In genomic region chr4:58577382-58578048, GRCm38 (mm10) we compare ENCODE assay signal across 21 mouse cellular contexts. TPM values are rescaled to one million over a fixed set of nuclear protein-coding genes. Genes with fewer than 3 reads are reported as not detected.
A peak's percentile ranks its signal among the peaks of the same experiment; 100 is the strongest.
DNase-seq lines count a peak whose midpoint lies in the region; ATAC-seq and TF ChIP-seq lines count a peak whose summit lies in the region.
"Had no signal": no experiment of that assay in that cellular context is flagged by ENCODE, and none has a peak within 500 bp of the region (broad histone marks: within the 10 kb centered on the region; RNA-seq: fewer than 3 reads in every experiment).

No protein-coding gene starts in this region.

- peak; percentile 15 for DNase-seq in forebrain, embryonic 10.5 days (ENCODE audit: extremely low spot score, low spot score)
- no peak for DNase-seq in lung, postnatal 0 days (ENCODE audit: low spot score)
- DNase-seq in lung, adult 18-20 months, result no peak
- peak; percentile 38 for DNase-seq in embryo, embryonic 10.5 days (ENCODE audit: low spot score)
- DNase-seq in limb, embryonic 11.5 days (ENCODE audit: low spot score), result peak; percentile 52
- no peak for DNase-seq in hindbrain, embryonic 11.5 days (ENCODE audit: low spot score)
- DNase-seq: adrenal gland, postnatal 14 days; cerebellum, adult 11-12 months; retina, postnatal 1 day; right cerebral cortex, postnatal 4 days; thymus, postnatal 36 days had no signal

- no peak overlapping the region for H3K4me2 ChIP-seq in forebrain, embryonic 15.5 days (replicated peaks)
- H3K4me2 ChIP-seq in lung, postnatal 0 days (replicated peaks; ENCODE audit: low read depth, low read length), result no peak overlapping the region
- H3K4me2 ChIP-seq in limb, embryonic 11.5 days (ENCODE audit: low read depth, severe bottlenecking), result no peak overlapping the region
- no peak overlapping the region for H3K4me2 ChIP-seq in hindbrain, embryonic 11.5 days (replicated peaks; ENCODE audit: low read depth, low read length)
- H3K4me2 ChIP-seq in hindbrain, embryonic 12.5 days (replicated peaks), result no peak overlapping the region
- H3K4me2 ChIP-seq: forebrain, embryonic 12.5 days; heart, embryonic 11.5 days; kidney, embryonic 15.5 days; liver, embryonic 12.5 days; midbrain, embryonic 11.5 days had no signal

- ATAC-seq in forebrain, embryonic 15.5 days (replicated peaks), result no peak
- ATAC-seq in lung, postnatal 0 days, result no peak
- no peak for ATAC-seq in limb, embryonic 11.5 days (ENCODE audit: insufficient number of reproducible peaks, low FRiP score, low TSS enrichment, low read depth)
- no peak for ATAC-seq in hindbrain, embryonic 11.5 days (ENCODE audit: low FRiP score)
- no peak for ATAC-seq in hindbrain, embryonic 12.5 days (ENCODE audit: low FRiP score)
- ATAC-seq: inflammation-experienced regulatory T-cells, adult 6 months; liver, embryonic 12.5 days had no signal

- no peak overlapping the region for H3K4me3 ChIP-seq in forebrain, embryonic 10.5 days
- no peak overlapping the region for H3K4me3 ChIP-seq in forebrain, embryonic 15.5 days
- H3K4me3 ChIP-seq in lung, postnatal 0 days (ENCODE audit: low read depth, low read length), result no peak overlapping the region
- H3K4me3 ChIP-seq in limb, embryonic 11.5 days (ENCODE audit: low read depth, low read length), result no peak overlapping the region
- H3K4me3 ChIP-seq in hindbrain, embryonic 11.5 days (ENCODE audit: low read depth, low read length), result no peak overlapping the region
- H3K4me3 ChIP-seq in hindbrain, embryonic 12.5 days, result no peak overlapping the region
- H3K4me3 ChIP-seq: forebrain, embryonic 12.5 days; hindbrain, embryonic 10.5 days; kidney, embryonic 15.5 days; liver, embryonic 12.5 days had no signal

- peaks cover 8% of the 10 kb centered on the region for H3K27me3 ChIP-seq in forebrain, embryonic 10.5 days (ENCODE audit: poor library complexity, severe bottlenecking)
- H3K27me3 ChIP-seq in forebrain, embryonic 15.5 days, result no peaks in the 10 kb centered on the region
- H3K27me3 ChIP-seq in lung, postnatal 0 days (replicated peaks; ENCODE audit: insufficient read depth, low read length), result no peaks in the 10 kb centered on the region
- H3K27me3 ChIP-seq in limb, embryonic 11.5 days (ENCODE audit: control insufficient read depth, insufficient read depth, low read length), result no peaks in the 10 kb centered on the region
- no peaks in the 10 kb centered on the region for H3K27me3 ChIP-seq in hindbrain, embryonic 11.5 days (ENCODE audit: control insufficient read depth, insufficient read depth, low read length)
- H3K27me3 ChIP-seq in hindbrain, embryonic 12.5 days, result no peaks in the 10 kb centered on the region
- H3K27me3 ChIP-seq: kidney, embryonic 15.5 days; liver, embryonic 12.5 days had no signal

- no peaks in the 10 kb centered on the region for H3K9me3 ChIP-seq in forebrain, embryonic 10.5 days
- H3K9me3 ChIP-seq in forebrain, embryonic 15.5 days, result no peaks in the 10 kb centered on the region
- H3K9me3 ChIP-seq in lung, postnatal 0 days (ENCODE audit: low read length), result no peaks in the 10 kb centered on the region
- no peaks in the 10 kb centered on the region for H3K9me3 ChIP-seq in limb, embryonic 11.5 days (ENCODE audit: control insufficient read depth, low read length)
- no peaks in the 10 kb centered on the region for H3K9me3 ChIP-seq in hindbrain, embryonic 11.5 days (ENCODE audit: control insufficient read depth, low read length)
- H3K9me3 ChIP-seq in hindbrain, embryonic 12.5 days (replicated peaks), result no peaks in the 10 kb centered on the region
- H3K9me3 ChIP-seq: forebrain, embryonic 12.5 days; hindbrain, embryonic 10.5 days; kidney, embryonic 15.5 days; liver, embryonic 12.5 days had no signal

- H3K4me1 ChIP-seq in forebrain, embryonic 10.5 days, result peaks cover 16% of the 10 kb centered on the region
- H3K4me1 ChIP-seq in forebrain, embryonic 15.5 days, result no peaks in the 10 kb centered on the region
- no peaks in the 10 kb centered on the region for H3K4me1 ChIP-seq in lung, postnatal 0 days (ENCODE audit: insufficient read depth, low read depth, low read length)
- H3K4me1 ChIP-seq in limb, embryonic 11.5 days (ENCODE audit: control insufficient read depth, insufficient read depth, low read length), result peaks cover 17% of the 10 kb centered on the region
- no peaks in the 10 kb centered on the region for H3K4me1 ChIP-seq in hindbrain, embryonic 11.5 days (replicated peaks; ENCODE audit: control insufficient read depth, insufficient read depth, low read length)
- no peaks in the 10 kb centered on the region for H3K4me1 ChIP-seq in hindbrain, embryonic 12.5 days
- H3K4me1 ChIP-seq: forebrain, embryonic 12.5 days; liver, embryonic 12.5 days had no signal

- peak overlapping the region; percentile 20; the same call in 1 of the 2 replicates for H3K27ac ChIP-seq in forebrain, embryonic 10.5 days
- H3K27ac ChIP-seq in forebrain, embryonic 15.5 days (replicated peaks), result no peak overlapping the region
- H3K27ac ChIP-seq in lung, postnatal 0 days (ENCODE audit: low read length), result peak overlapping the region; percentile 68
- H3K27ac ChIP-seq in limb, embryonic 11.5 days (replicated peaks; ENCODE audit: low read depth, low read length), result no peak overlapping the region
- H3K27ac ChIP-seq in hindbrain, embryonic 11.5 days (ENCODE audit: low read depth, low read length), result no peak overlapping the region
- no peak overlapping the region for H3K27ac ChIP-seq in hindbrain, embryonic 12.5 days
- H3K27ac ChIP-seq: forebrain, embryonic 12.5 days; hindbrain, embryonic 10.5 days; kidney, embryonic 15.5 days; liver, embryonic 12.5 days; macrophage had no signal

- no peak for TF ChIP-seq CTCF in lung, postnatal 0 days (IDR thresholded peaks at IDR 0.05)

- no peaks in the 10 kb centered on the region for H3K36me3 ChIP-seq in forebrain, embryonic 10.5 days (replicated peaks)
- no peaks in the 10 kb centered on the region for H3K36me3 ChIP-seq in forebrain, embryonic 15.5 days
- H3K36me3 ChIP-seq in lung, postnatal 0 days (ENCODE audit: insufficient read depth, low read length), result no peaks in the 10 kb centered on the region
- H3K36me3 ChIP-seq in limb, embryonic 11.5 days (ENCODE audit: control insufficient read depth, insufficient read depth, low read length), result no peaks in the 10 kb centered on the region
- H3K36me3 ChIP-seq in hindbrain, embryonic 11.5 days (ENCODE audit: control insufficient read depth, insufficient read depth, low read length), result no peaks in the 10 kb centered on the region
- H3K36me3 ChIP-seq in hindbrain, embryonic 12.5 days, result no peaks in the 10 kb centered on the region
- H3K36me3 ChIP-seq: forebrain, embryonic 12.5 days; hindbrain, embryonic 10.5 days; kidney, embryonic 15.5 days; liver, embryonic 12.5 days had no signal

- WGBS in forebrain, embryonic 10.5 days, result 58% methylated on average over 5 of the region's 5 CpGs
- WGBS in forebrain, embryonic 15.5 days, result 58% methylated on average over 5 of the region's 5 CpGs
- WGBS in lung, postnatal 0 days, result 38% methylated on average over 5 of the region's 5 CpGs
- 32% methylated on average over 5 of the region's 5 CpGs for WGBS in limb, embryonic 11.5 days
- WGBS in hindbrain, embryonic 11.5 days, result 55% methylated on average over 5 of the region's 5 CpGs
- 51% methylated on average over 5 of the region's 5 CpGs for WGBS in hindbrain, embryonic 12.5 days

- TF ChIP-seq EP300 in lung, postnatal 0 days (IDR thresholded peaks at IDR 0.05), result no peak

- H3K9ac ChIP-seq in forebrain, embryonic 15.5 days (replicated peaks), result no peak overlapping the region
- H3K9ac ChIP-seq in lung, postnatal 0 days (replicated peaks; ENCODE audit: low read depth), result no peak overlapping the region
- no peak overlapping the region for H3K9ac ChIP-seq in limb, embryonic 11.5 days (ENCODE audit: low read length)
- no peak overlapping the region for H3K9ac ChIP-seq in hindbrain, embryonic 11.5 days (ENCODE audit: low read depth, low read length)
- H3K9ac ChIP-seq in hindbrain, embryonic 12.5 days, result no peak overlapping the region
- H3K9ac ChIP-seq: forebrain, embryonic 12.5 days; kidney, embryonic 15.5 days; liver, embryonic 12.5 days had no signal

RNA-seq across cellular contexts. Expression of gene Lpar1, which starts 23.8 kb away (rescaled TPM):
- polyA plus RNA-seq in forebrain, embryonic 10.5 days (2016; fragmentation: Nextera tagmentation; extraction: Ambion mirVana), result 60.9 and 63.8 TPM in 2 replicates
- 28.4 and 29.6 TPM in 2 replicates for polyA plus RNA-seq in forebrain, embryonic 15.5 days (2015; fragmentation: Nextera tagmentation; extraction: Ambion mirVana)
- 29.5 and 31.8 TPM in 2 replicates for polyA plus RNA-seq in lung, postnatal 0 days (2015; fragmentation: Nextera tagmentation; extraction: Ambion mirVana)
- polyA plus RNA-seq in limb, embryonic 11.5 days (2014; fragmentation: Nextera tagmentation; extraction: Ambion mirVana), result 256 and 263 TPM in 2 replicates
- 51.9 and 59.1 TPM in 2 replicates for polyA plus RNA-seq in hindbrain, embryonic 11.5 days (2014; fragmentation: Nextera tagmentation; extraction: Ambion mirVana)
- 63.6 and 78.1 TPM in 2 replicates for polyA plus RNA-seq in hindbrain, embryonic 12.5 days (2016; fragmentation: Nextera tagmentation; extraction: Ambion mirVana)
- polyA plus RNA-seq: inflammation-experienced regulatory T-cells, adult 6 months had no signal

Comparison
In these comparisons a context has a peak if more than half of its experiments do, and no peak if none do; other contexts are left out.
1. H3K27ac ChIP-seq: peak in forebrain, embryonic 10.5 days (single experiment) and lung, postnatal 0 days (single experiment); none in forebrain, embryonic 15.5 days (single experiment), limb, embryonic 11.5 days (single experiment), hindbrain, embryonic 11.5 days (single experiment) and hindbrain, embryonic 12.5 days (single experiment).
2. DNase-seq: peak in forebrain, embryonic 10.5 days (single experiment), embryo, embryonic 10.5 days (single experiment) and limb, embryonic 11.5 days (single experiment); none in lung, postnatal 0 days (single experiment), lung, adult 18-20 months (0 of 2) and hindbrain, embryonic 11.5 days (single experiment).